Mouse (Mus musculus): ENCODE data around the gene Leo1. TPM values are rescaled to one million over a fixed set of nuclear protein-coding genes. Genes with fewer than 3 reads are reported as not detected.

Gene Leo1
- 13.2 TPM in 2 replicates for polyA plus RNA-seq (2015; fragmentation: Nextera tagmentation; extraction: Ambion mirVana)

DNA sequence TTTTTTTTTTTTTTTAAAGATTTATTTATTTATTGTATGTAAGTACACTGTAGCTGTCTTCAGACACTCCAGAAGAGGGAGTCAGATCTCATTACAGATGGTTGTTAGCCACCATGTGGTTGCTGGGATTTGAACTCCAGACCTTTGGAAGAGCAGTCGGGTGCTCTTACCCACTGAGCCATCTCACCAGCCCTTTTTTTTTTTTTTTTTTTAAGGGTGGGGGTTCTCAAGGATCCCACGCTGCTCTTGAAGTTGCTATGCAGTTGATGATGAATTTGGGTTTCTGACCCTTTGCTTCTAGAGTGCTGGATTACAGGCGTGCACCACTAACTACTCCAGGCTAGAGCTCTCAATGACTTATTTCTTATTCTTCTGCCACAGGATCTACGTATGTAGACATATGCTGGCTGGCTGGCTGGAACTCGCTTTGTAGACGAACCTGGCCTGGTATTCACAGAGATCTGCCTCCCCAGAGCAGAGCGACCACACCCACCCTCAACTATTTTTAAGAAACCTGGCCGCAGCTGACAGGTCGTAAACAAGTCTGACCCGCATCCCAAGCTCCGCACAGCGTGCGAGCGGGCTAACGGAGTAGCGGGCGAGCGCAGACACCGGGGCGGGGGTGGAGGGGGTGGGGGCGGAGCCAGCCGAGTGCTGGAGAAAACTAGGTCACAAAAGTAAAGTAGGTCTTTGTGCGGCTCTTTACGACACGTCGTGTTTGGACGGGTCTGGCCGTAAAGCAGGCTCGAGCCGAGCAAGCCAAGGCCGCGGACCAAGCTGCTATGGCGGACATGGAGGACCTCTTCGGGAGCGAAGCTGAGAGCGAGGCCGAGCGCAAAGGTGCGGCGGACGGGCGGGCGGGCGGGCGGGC is at the start of gene Leo1:
Gene Leo1 (plus strand): TSS at position 729 of the 871 bp plus-strand sequence.
- Histone ChIP-seq H3K9me3 (replicated peaks; ENCODE audit: control insufficient read depth, low read length) (no peaks in the 10 kb centered on the region), H3K27me3 (ENCODE audit: control insufficient read depth, insufficient read depth, low read depth, low read length) (no peaks in the 10 kb centered on the region), H3K4me3 (ENCODE audit: low read depth, low read length) (peak within 1 kb of the TSS; percentile 85), H3K36me3 (ENCODE audit: control insufficient read depth, insufficient read depth) (peaks cover 5% of the 10 kb centered on the region; the same call in 1 of the 2 replicates), H3K27ac (ENCODE audit: low read length) (peak within 1 kb of the TSS; percentile 70), H3K4me2 (ENCODE audit: low read depth, low read length) (peak within 1 kb of the TSS; percentile 70), H3K4me1 (ENCODE audit: control insufficient read depth, low read depth, low read length) (peaks cover 13% of the 10 kb centered on the region), H3K9ac (ENCODE audit: low read depth, low read length) (peak within 1 kb of the TSS; percentile 84)
- peak; percentile 87 for ATAC-seq (ENCODE audit: low read depth)
- under 1% methylated on average over 44 of the region's 45 CpGs for WGBS (ENCODE audit: insufficient replicate concordance)

DNA sequence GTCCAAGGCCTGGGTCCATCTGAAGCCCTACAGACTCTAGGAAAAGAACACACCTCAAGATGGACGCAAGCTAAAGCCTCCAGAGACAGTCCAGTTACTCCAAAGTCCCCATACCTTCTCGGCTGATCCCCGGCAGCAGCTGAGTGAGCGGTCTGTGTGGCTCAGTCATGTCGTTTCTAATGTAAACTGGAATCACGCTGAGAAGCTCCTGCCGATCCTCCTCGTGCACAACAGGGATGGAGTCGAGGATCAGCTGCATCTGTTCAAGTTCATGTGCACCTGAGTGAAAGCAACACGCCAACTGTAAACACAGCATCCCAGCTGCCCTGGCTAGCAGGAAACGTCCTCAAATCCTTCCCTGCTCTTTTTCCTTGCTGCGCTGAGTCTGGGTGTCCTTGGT is 48.1 kb upstream of the Leo1 start:
- peaks cover 22% of the 10 kb centered on the region for H3K36me3 ChIP-seq (ENCODE audit: control insufficient read depth, insufficient read depth)
- no peak overlapping the region for H3K27ac ChIP-seq (ENCODE audit: low read length)
- 77% methylated on average over 12 of the region's 12 CpGs for WGBS (ENCODE audit: insufficient replicate concordance)

DNA sequence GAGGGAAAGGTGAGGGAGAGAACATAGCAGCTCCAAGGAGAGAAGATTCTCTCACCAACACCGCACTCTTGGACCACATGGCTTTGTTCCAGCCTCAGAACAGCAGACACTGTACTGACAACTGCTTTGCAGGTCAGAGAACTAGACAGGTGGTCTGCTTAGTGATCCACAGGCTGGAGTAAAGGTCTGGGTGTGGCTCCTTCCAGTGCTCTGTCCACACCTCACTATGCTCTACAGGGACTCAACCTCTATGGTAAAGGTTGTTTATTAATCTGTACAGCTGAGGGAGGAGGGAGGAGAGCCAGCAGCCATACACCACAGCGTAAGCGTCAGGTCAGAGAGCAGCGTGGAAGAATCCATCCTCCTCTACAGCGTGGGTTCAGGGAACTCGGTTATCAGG is 45.4 kb upstream of the Leo1 start:
- Histone ChIP-seq H3K36me3 (ENCODE audit: control insufficient read depth, insufficient read depth) (peaks cover 15% of the 10 kb centered on the region), H3K4me2 (ENCODE audit: low read depth, low read length) (no peak overlapping the region), H3K9ac (ENCODE audit: low read depth, low read length) (no peak overlapping the region), H3K9me3 (replicated peaks; ENCODE audit: control insufficient read depth, low read length) (no peaks in the 10 kb centered on the region), H3K4me3 (ENCODE audit: low read depth, low read length) (no peak overlapping the region), H3K4me1 (ENCODE audit: control insufficient read depth, low read depth, low read length) (no peaks in the 10 kb centered on the region; the same call in 1 of the 2 replicates), H3K27me3 (ENCODE audit: control insufficient read depth, insufficient read depth, low read depth, low read length) (no peaks in the 10 kb centered on the region), H3K27ac (ENCODE audit: low read length) (no peak overlapping the region)
- WGBS (ENCODE audit: insufficient replicate concordance): 53% methylated on average over 6 of the region's 6 CpGs
- no peak for ATAC-seq (ENCODE audit: low read depth)

More for the DNA sequence above, 48.1 kb upstream of the Leo1 start:
- Histone ChIP-seq H3K4me3 (ENCODE audit: low read depth, low read length) (no peak overlapping the region), H3K9ac (ENCODE audit: low read depth, low read length) (no peak overlapping the region), H3K4me1 (ENCODE audit: control insufficient read depth, low read depth, low read length) (no peaks in the 10 kb centered on the region), H3K9me3 (replicated peaks; ENCODE audit: control insufficient read depth, low read length) (no peaks in the 10 kb centered on the region), H3K27me3 (ENCODE audit: control insufficient read depth, insufficient read depth, low read depth, low read length) (no peaks in the 10 kb centered on the region), H3K4me2 (ENCODE audit: low read depth, low read length) (no peak overlapping the region)
- no peak for ATAC-seq (ENCODE audit: low read depth)

DNA sequence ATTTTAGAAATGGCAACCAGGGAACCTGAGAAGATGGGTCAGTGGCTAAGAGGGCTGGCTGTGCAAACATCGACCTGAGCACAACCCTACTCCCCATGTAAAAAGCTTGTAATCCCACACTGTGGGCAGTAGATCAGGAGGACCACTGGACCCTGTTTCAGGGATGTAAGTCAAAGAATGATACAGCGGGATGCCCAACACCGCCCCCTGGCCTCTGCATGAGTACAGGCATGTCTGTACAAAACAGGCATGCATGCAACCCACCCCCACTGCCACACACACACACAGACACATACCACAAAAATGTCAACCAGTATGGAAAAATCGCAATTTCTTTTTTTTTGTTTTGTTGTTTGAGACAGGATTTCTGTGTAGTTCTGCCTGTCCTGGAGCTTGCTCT is 42.3 kb upstream of the Leo1 start:
- 78% methylated on average over 4 of the region's 4 CpGs for WGBS (ENCODE audit: insufficient replicate concordance)
- H3K4me2 ChIP-seq (ENCODE audit: low read depth, low read length): no peak overlapping the region
- no peak overlapping the region for H3K9ac ChIP-seq (ENCODE audit: low read depth, low read length)
- no peaks in the 10 kb centered on the region for H3K27me3 ChIP-seq (ENCODE audit: control insufficient read depth, insufficient read depth, low read depth, low read length)
- ATAC-seq (ENCODE audit: low read depth): no peak
- H3K36me3 ChIP-seq (ENCODE audit: control insufficient read depth, insufficient read depth): peaks cover 5% of the 10 kb centered on the region; the same call in 1 of the 2 replicates
- no peaks in the 10 kb centered on the region for H3K9me3 ChIP-seq (replicated peaks; ENCODE audit: control insufficient read depth, low read length)
- H3K4me3 ChIP-seq (ENCODE audit: low read depth, low read length): no peak overlapping the region
- peaks cover 8% of the 10 kb centered on the region; the same call in 1 of the 2 replicates for H3K4me1 ChIP-seq (ENCODE audit: control insufficient read depth, low read depth, low read length)
- no peak overlapping the region for H3K27ac ChIP-seq (ENCODE audit: low read length)

DNA sequence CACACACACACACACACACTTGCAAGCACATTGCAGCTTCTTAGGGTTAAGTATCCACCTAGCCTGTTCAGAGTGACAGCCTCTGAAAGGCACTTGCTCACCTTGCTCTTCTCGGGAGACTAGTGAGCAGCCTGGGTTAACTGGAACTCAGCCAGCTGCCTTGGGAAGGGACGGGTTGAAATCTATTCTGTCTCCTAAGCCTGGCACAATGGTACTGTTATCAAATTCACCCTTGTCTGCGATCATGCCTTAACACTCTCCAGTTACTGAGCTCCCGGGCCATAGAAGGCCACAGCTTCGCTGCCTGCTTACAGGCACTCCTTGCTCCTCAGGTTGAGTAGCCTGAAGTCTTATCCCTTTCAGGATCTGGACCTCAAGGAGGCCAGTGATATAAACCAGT is 40.7 kb upstream of the Leo1 start:
- Histone ChIP-seq H3K9ac (ENCODE audit: low read depth, low read length) (no peak overlapping the region), H3K27ac (ENCODE audit: low read length) (no peak overlapping the region), H3K4me2 (ENCODE audit: low read depth, low read length) (no peak overlapping the region), H3K4me1 (ENCODE audit: control insufficient read depth, low read depth, low read length) (peaks cover 11% of the 10 kb centered on the region; the same call in 1 of the 2 replicates), H3K27me3 (ENCODE audit: control insufficient read depth, insufficient read depth, low read depth, low read length) (no peaks in the 10 kb centered on the region), H3K36me3 (ENCODE audit: control insufficient read depth, insufficient read depth) (no peaks in the 10 kb centered on the region; the same call in 1 of the 2 replicates), H3K4me3 (ENCODE audit: low read depth, low read length) (no peak overlapping the region), H3K9me3 (replicated peaks; ENCODE audit: control insufficient read depth, low read length) (no peaks in the 10 kb centered on the region)
- ATAC-seq (ENCODE audit: low read depth): no peak
- WGBS (ENCODE audit: insufficient replicate concordance): 29% methylated on average over 5 of the region's 5 CpGs

DNA sequence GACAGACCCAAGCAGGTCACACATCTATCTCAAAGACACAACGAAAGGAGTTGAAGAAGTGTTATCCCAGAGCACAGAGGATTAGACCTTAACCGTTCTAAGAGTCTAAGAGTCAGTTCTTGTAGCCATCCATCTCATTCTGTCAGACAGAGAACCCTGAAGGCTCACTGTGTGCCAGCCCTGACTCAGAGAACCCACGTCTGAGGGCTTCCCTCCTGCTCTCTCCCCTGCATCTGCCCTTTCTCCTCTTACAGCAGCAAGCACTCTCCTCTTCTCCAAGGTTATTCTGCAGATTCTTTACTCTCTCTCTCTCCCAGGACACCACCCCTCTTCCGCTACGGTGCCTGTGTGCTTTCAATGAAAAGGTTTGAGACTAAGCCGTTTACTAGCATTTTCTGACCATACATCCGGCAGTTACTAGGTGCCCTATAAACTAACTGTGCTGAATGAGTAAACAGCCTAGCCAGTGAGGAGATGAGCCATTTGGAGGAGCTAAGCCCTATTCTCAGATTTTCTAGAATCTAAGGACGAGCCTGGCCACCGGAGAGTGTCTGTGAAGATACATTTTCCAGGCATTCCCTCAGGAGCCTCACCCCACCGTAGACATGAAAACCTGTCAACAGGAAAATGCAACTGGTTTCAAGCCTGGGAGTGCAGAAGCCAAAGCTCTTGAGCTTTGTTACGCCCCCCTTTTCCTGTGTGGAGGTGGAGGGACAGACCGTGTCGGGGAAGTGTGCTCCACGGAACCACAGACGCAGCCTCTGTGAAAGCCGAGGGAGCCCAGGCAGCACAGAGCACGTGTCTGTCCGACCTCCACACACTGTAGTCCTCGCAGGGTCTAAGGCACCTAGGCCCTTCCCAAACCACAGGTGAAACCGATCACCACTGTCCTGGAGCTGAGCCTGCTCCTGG is 39.5 kb upstream of the Leo1 start:
- H3K4me1 ChIP-seq (ENCODE audit: control insufficient read depth, low read depth, low read length): peaks cover 11% of the 10 kb centered on the region
- H3K4me2 ChIP-seq (ENCODE audit: low read depth, low read length): no peak overlapping the region
- H3K27me3 ChIP-seq (ENCODE audit: control insufficient read depth, insufficient read depth, low read depth, low read length): no peaks in the 10 kb centered on the region
- ATAC-seq (ENCODE audit: low read depth): no peak
- H3K36me3 ChIP-seq (ENCODE audit: control insufficient read depth, insufficient read depth): no peaks in the 10 kb centered on the region; the same call in 1 of the 2 replicates
- H3K4me3 ChIP-seq (ENCODE audit: low read depth, low read length): no peak overlapping the region
- H3K9ac ChIP-seq (ENCODE audit: low read depth, low read length): no peak overlapping the region
- H3K9me3 ChIP-seq (replicated peaks; ENCODE audit: control insufficient read depth, low read length): no peaks in the 10 kb centered on the region
- no peak overlapping the region for H3K27ac ChIP-seq (ENCODE audit: low read length)
- WGBS (ENCODE audit: insufficient replicate concordance): 42% methylated on average over 20 of the region's 20 CpGs

DNA sequence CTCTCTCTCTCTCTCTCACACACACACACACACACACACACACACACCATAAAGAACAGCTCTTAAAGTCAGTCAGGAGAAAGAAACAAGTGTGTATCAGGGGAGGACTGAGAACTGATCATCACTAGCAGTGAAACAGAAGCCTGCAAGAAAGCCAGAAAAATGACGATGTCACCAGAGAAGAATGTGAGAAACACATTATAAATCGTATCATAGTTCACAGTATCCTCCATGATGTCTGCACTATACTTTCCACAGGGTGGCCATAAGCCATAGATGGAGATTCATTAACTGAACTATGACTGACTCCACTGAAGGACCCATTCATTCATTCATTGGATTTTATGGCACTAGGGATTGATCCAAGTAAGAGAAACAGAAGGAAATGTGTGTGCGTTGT is 37.8 kb upstream of the Leo1 start:
- no peaks in the 10 kb centered on the region for H3K36me3 ChIP-seq (ENCODE audit: control insufficient read depth, insufficient read depth)
- H3K9me3 ChIP-seq (replicated peaks; ENCODE audit: control insufficient read depth, low read length): no peaks in the 10 kb centered on the region
- 68% methylated on average over 3 of the region's 3 CpGs for WGBS (ENCODE audit: insufficient replicate concordance)
- H3K4me2 ChIP-seq (ENCODE audit: low read depth, low read length): no peak overlapping the region
- H3K27ac ChIP-seq (ENCODE audit: low read length): no peak overlapping the region
- H3K9ac ChIP-seq (ENCODE audit: low read depth, low read length): no peak overlapping the region
- H3K27me3 ChIP-seq (ENCODE audit: control insufficient read depth, insufficient read depth, low read depth, low read length): no peaks in the 10 kb centered on the region
- no peak for ATAC-seq (ENCODE audit: low read depth)
- peaks cover 17% of the 10 kb centered on the region for H3K4me1 ChIP-seq (ENCODE audit: control insufficient read depth, low read depth, low read length)
- H3K4me3 ChIP-seq (ENCODE audit: low read depth, low read length): no peak overlapping the region

DNA sequence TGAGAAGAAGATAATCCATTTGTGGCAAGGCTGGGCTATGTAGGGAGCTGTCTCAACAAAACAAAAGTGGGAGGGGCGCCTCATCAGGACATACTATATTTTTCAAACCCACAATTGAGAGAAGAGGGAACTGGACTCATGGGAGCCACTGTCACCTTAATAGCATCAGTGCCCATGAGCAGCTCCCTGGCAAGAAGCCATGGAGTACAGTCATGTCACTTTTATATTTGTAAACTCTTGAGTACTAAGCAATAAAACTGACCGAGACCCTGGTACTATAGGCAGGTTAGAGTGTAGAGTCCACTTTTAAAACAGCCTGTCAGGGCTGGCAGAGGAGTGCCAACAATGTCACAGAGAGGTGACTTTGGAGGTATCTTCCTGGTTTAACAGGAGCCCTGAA is 35.2 kb upstream of the Leo1 start:
- Histone ChIP-seq H3K27ac (ENCODE audit: low read length) (no peak overlapping the region), H3K4me2 (ENCODE audit: low read depth, low read length) (no peak overlapping the region), H3K4me1 (ENCODE audit: control insufficient read depth, low read depth, low read length) (peaks cover 35% of the 10 kb centered on the region), H3K9me3 (replicated peaks; ENCODE audit: control insufficient read depth, low read length) (no peaks in the 10 kb centered on the region), H3K4me3 (ENCODE audit: low read depth, low read length) (no peak overlapping the region), H3K9ac (ENCODE audit: low read depth, low read length) (no peak overlapping the region), H3K36me3 (ENCODE audit: control insufficient read depth, insufficient read depth) (no peaks in the 10 kb centered on the region), H3K27me3 (ENCODE audit: control insufficient read depth, insufficient read depth, low read depth, low read length) (no peaks in the 10 kb centered on the region)
- no peak for ATAC-seq (ENCODE audit: low read depth)
- WGBS (ENCODE audit: insufficient replicate concordance): 78% methylated on average over 2 of the region's 2 CpGs
